ENCODE assay signal across 21 mouse cellular contexts in genomic region chr6:92222021-92222420, GRCm38 (mm10). TPM values are rescaled to one million over a fixed set of nuclear protein-coding genes. Genes with fewer than 3 reads are reported as not detected.
A peak's percentile ranks its signal among the peaks of the same experiment; 100 is the strongest.
DNase-seq lines count a peak whose midpoint lies in the region; ATAC-seq and TF ChIP-seq lines count a peak whose summit lies in the region.
"Had no signal": no experiment of that assay in that cellular context is flagged by ENCODE, and none has a peak within 500 bp of the region (broad histone marks: within the 10 kb centered on the region; RNA-seq: fewer than 3 reads in every experiment).

No protein-coding gene starts in this region.

- H3K9ac ChIP-seq in liver, adult 2 months (ENCODE audit: low read depth, low read length), result no peak overlapping the region
- no peak overlapping the region for H3K9ac ChIP-seq in liver, postnatal 0 days (replicated peaks)
- H3K9ac ChIP-seq: forebrain, embryonic 13.5 days; heart, embryonic 15.5 days; hindbrain, embryonic 13.5 days had no signal

- ATAC-seq in liver, postnatal 0 days, result peak; percentile 55
- ATAC-seq: forebrain, embryonic 13.5 days had no signal

- no peak for TF ChIP-seq CTCF in liver, adult 2 months (IDR thresholded peaks at IDR 0.05; ENCODE audit: low read depth, low read length)
- no peak for TF ChIP-seq CTCF in liver, postnatal 0 days (IDR thresholded peaks at IDR 0.05; ENCODE audit: low read depth)

- TF ChIP-seq POLR2A in liver, adult 2 months (IDR thresholded peaks at IDR 0.05; ENCODE audit: extremely low read depth, insufficient read depth, low read length), result no peak

- WGBS in liver, adult 2 months, result 37% methylated on average over 3 of the region's 3 CpGs
- WGBS in liver, postnatal 0 days (ENCODE audit: insufficient replicate concordance), result 60% methylated on average over 3 of the region's 3 CpGs

- no peak overlapping the region for H3K27ac ChIP-seq in liver, adult 2 months (replicated peaks; ENCODE audit: insufficient read depth, low read depth, low read length)
- H3K27ac ChIP-seq in liver, postnatal 0 days (ENCODE audit: low read depth), result peak overlapping the region; percentile 30; the same call in 1 of the 2 replicates
- H3K27ac ChIP-seq: embryonic facial prominence, embryonic 10.5 days; forebrain, embryonic 13.5 days; gastrocnemius, adult 2 months; heart, embryonic 10.5 days; heart, embryonic 15.5 days; hindbrain, embryonic 13.5 days had no signal

- H3K9me3 ChIP-seq in liver, postnatal 0 days (ENCODE audit: low read length), result no peaks in the 10 kb centered on the region
- H3K9me3 ChIP-seq: embryonic facial prominence, embryonic 10.5 days; forebrain, embryonic 13.5 days; heart, embryonic 10.5 days; heart, embryonic 15.5 days; hindbrain, embryonic 13.5 days had no signal

- H3K27me3 ChIP-seq in liver, adult 2 months (ENCODE audit: control insufficient read depth, insufficient read depth, low read length), result no peaks in the 10 kb centered on the region
- no peaks in the 10 kb centered on the region for H3K27me3 ChIP-seq in liver, postnatal 0 days (ENCODE audit: insufficient read depth, low read length)
- H3K27me3 ChIP-seq: heart, embryonic 15.5 days; hindbrain, embryonic 13.5 days had no signal

- H3K36me3 ChIP-seq in liver, adult 2 months (ENCODE audit: control insufficient read depth, insufficient read depth, low read length), result no peaks in the 10 kb centered on the region
- no peaks in the 10 kb centered on the region for H3K36me3 ChIP-seq in liver, postnatal 0 days (replicated peaks; ENCODE audit: insufficient read depth, low read length)
- H3K36me3 ChIP-seq: embryonic facial prominence, embryonic 10.5 days; heart, embryonic 10.5 days; heart, embryonic 15.5 days; hindbrain, embryonic 13.5 days had no signal

- peak; percentile 39 to 52 for DNase-seq in kidney, adult 8-10 months
- DNase-seq in kidney, postnatal 10 days, result no peak
- DNase-seq in liver, adult 2 months (ENCODE audit: extremely low read depth, low read depth, low spot score), result peak; percentile 29
- DNase-seq in liver, result no peak
- DNase-seq in kidney, postnatal 36 days, result peak; percentile 38 to 54
- no peak for DNase-seq in liver, postnatal 0 days
- DNase-seq in cerebellum, adult 9-10 months, result no peak
- DNase-seq: adrenal gland, adult 2 months; adrenal gland, postnatal 25 days; cerebellum, adult 18-20 months; cerebellum, postnatal 10 days; gastrocnemius, adult 2 months; gastrocnemius, postnatal 36 days; heart, adult 11 months; heart, postnatal 14 days had no signal

- peaks cover 6% of the 10 kb centered on the region; the same call in 1 of the 2 replicates for H3K4me1 ChIP-seq in liver, adult 2 months (ENCODE audit: control insufficient read depth, insufficient read depth, low read length)
- peaks cover 4% of the 10 kb centered on the region for H3K4me1 ChIP-seq in liver, postnatal 0 days (ENCODE audit: insufficient read depth)
- H3K4me1 ChIP-seq: embryonic facial prominence, embryonic 10.5 days; forebrain, embryonic 13.5 days; heart, embryonic 15.5 days; hindbrain, embryonic 13.5 days had no signal

- H3K79me2 ChIP-seq in liver, adult 2 months (ENCODE audit: control insufficient read depth, insufficient read depth, low read length), result no peaks in the 10 kb centered on the region

- no peak overlapping the region for H3K4me2 ChIP-seq in liver, postnatal 0 days (ENCODE audit: low read depth, low read length)
- H3K4me2 ChIP-seq: forebrain, embryonic 13.5 days; heart, embryonic 15.5 days; hindbrain, embryonic 13.5 days had no signal

- no peak for TF ChIP-seq EP300 in liver, postnatal 0 days (IDR thresholded peaks at IDR 0.05; ENCODE audit: low read depth)

- H3K4me3 ChIP-seq in liver, adult 2 months (ENCODE audit: insufficient read depth, low read depth, low read length), result no peak overlapping the region
- H3K4me3 ChIP-seq in liver, postnatal 0 days (ENCODE audit: low read depth, low read length), result no peak overlapping the region
- H3K4me3 ChIP-seq: embryonic facial prominence, embryonic 10.5 days; forebrain, embryonic 13.5 days; gastrocnemius, adult 2 months; heart, embryonic 10.5 days; heart, embryonic 15.5 days; hindbrain, embryonic 13.5 days had no signal

RNA-seq across cellular contexts. Expression of gene Rbsn, which starts 7.3 kb away (rescaled TPM):
- 6.1 and 6.7 TPM in 2 replicates for total RNA-seq in liver, adult 2 months (2014; rRNA removed)
- 3.9 and 4.1 TPM in 2 replicates for polyA plus RNA-seq in liver, adult 2 months (2012; rRNA removed)
- polyA plus RNA-seq in liver, postnatal 0 days (2015; fragmentation: Nextera tagmentation; extraction: Ambion mirVana), result 4.4 and 6.2 TPM in 2 replicates

RNA-seq across cellular contexts. Expression of gene Trh, which starts 22.4 kb away (rescaled TPM):
- total RNA-seq in liver, adult 2 months (2014; rRNA removed), result not detected in 2 replicates
- polyA plus RNA-seq in liver, adult 2 months (2012; rRNA removed), result not detected in 2 replicates
- polyA plus RNA-seq in liver, postnatal 0 days (2015; fragmentation: Nextera tagmentation; extraction: Ambion mirVana), result 0.07 TPM in 1 of 2 replicates, not detected in the other
- total RNA-seq: adrenal gland, adult 2 months; adrenal gland, postnatal 25 days; gastrocnemius, adult 2 months; gastrocnemius, postnatal 36 days; heart, postnatal 14 days; hematopoietic stem cell, adult 5-6 weeks had no signal
- polyA plus RNA-seq: adrenal gland, adult 2 months had no signal

RNA-seq across cellular contexts. Expression of gene Mrps25, which starts 38.2 kb away (rescaled TPM):
- 9.7 and 10.0 TPM in 2 replicates for total RNA-seq in liver, adult 2 months (2014; rRNA removed)
- 5.0 and 5.6 TPM in 2 replicates for polyA plus RNA-seq in liver, adult 2 months (2012; rRNA removed)
- polyA plus RNA-seq in liver, postnatal 0 days (2015; fragmentation: Nextera tagmentation; extraction: Ambion mirVana), result 20.7 and 23.8 TPM in 2 replicates

Comparison
In these comparisons a context has a peak if more than half of its experiments do, and no peak if none do; other contexts are left out.
1. DNase-seq: peak in kidney, adult 8-10 months (2 of 2), liver, adult 2 months (single experiment) and kidney, postnatal 36 days (2 of 2); none in kidney, postnatal 10 days (single experiment), liver (single experiment), liver, postnatal 0 days (single experiment) and cerebellum, adult 9-10 months (single experiment).